Mouse (Mus musculus) lung, adult 2 months (tissue): ENCODE measurements around the gene Dusp14. TPM values are rescaled to one million over a fixed set of nuclear protein-coding genes. Genes with fewer than 3 reads are reported as not detected.
A peak's percentile ranks its signal among the peaks of the same experiment; 100 is the strongest.

Experiments
- DNase-seq: peaks from one replicate; pipeline ENCODE4 v3.0.0; 2022
- H3K4me1 ChIP-seq: fragments of 200-500 bp; 2 replicates; pipeline ENCODE4 v1.6.1; 2011; ENCODE audit warnings: low read length; ENCODE audit not compliant: control insufficient read depth, insufficient read depth
- H3K4me3 ChIP-seq: fragments of 200-500 bp; replicated peaks from 2 replicates; pipeline ENCODE3; 2011; ENCODE audit warnings: low read depth, mild to moderate bottlenecking, control low read depth, low read length; ENCODE audit errors: extremely low read depth
- CTCF ChIP-seq: fragments of 200-500 bp; IDR thresholded peaks from 2 replicates; pipeline ENCODE4 v1.5.1; 2011; ENCODE audit warnings: mild to moderate bottlenecking, low read length, control low read depth; ENCODE audit not compliant: insufficient read depth
- POLR2A ChIP-seq: fragments of 200-500 bp; IDR thresholded peaks from 2 replicates; pipeline ENCODE4 v1.6.1; 2011; ENCODE audit warnings: low read depth, mild to moderate bottlenecking, control low read depth, low read length, borderline replicate concordance; ENCODE audit errors: extremely low read depth
- WGBS: fragments of 180-500 bp; shearing (Covaris S2); methylation state at CpG from one replicate; pipeline ENCODE4 v1.1.7; 2018; 5-methylcytosine and 5-hydroxymethylcytosine counted together
- polyA plus RNA-seq: library from polyadenylated mRNA; depleted of rRNA; stranded (reverse); fragments of >200 nt; gene quantifications from 2 replicates; pipeline ENCODE4 v1.2.3, GENCODE M21; 2012

Dusp14 gene
- polyA plus RNA-seq, 1 experiment = 122 TPM

- Histone ChIP-seq H3K4me3 (no peak overlapping the region), H3K4me1 (no peaks in the 10 kb centered on the region)
- 94% methylated on average over 5 of the region's 5 CpGs for WGBS
- DNase-seq = no peak
- TF ChIP-seq POLR2A (no peak), CTCF (no peak)
These were observed 12.8 kb upstream of the Dusp14 start for GRCm38 (mm10) chr11:84081901-84082300.

- TF ChIP-seq CTCF = no peak
- no peak for TF ChIP-seq POLR2A
- Histone ChIP-seq H3K4me1 (no peaks in the 10 kb centered on the region), H3K4me3 (no peak overlapping the region)
- WGBS = 74% methylated on average over 3 of the region's 3 CpGs
- DNase-seq = no peak
These were observed 11.3 kb upstream of the Dusp14 start for GRCm38 (mm10) chr11:84080327-84080726.

GRCm38 (mm10) chr11:84079887-84080286, 10.8 kb upstream of the Dusp14 start:
- no peak for TF ChIP-seq POLR2A
- TF ChIP-seq CTCF = no peak
- H3K4me1 ChIP-seq = no peaks in the 10 kb centered on the region
- 50% methylated on average over 4 of the region's 4 CpGs for WGBS
- DNase-seq = peak; percentile 37
- no peak overlapping the region for H3K4me3 ChIP-seq

GRCm38 (mm10) chr11:84079361-84079760, 10.3 kb upstream of the Dusp14 start:
- Histone ChIP-seq H3K4me1 (no peaks in the 10 kb centered on the region), H3K4me3 (no peak overlapping the region)
- no peak for TF ChIP-seq POLR2A
- no peak for TF ChIP-seq CTCF
- no peak for DNase-seq
- 69% methylated on average over 11 of the region's 11 CpGs for WGBS

GRCm38 (mm10) chr11:84078601-84079000, 9.5 kb upstream of the Dusp14 start:
- TF ChIP-seq POLR2A (no peak), CTCF (no peak)
- 73% methylated on average over 9 of the region's 9 CpGs for WGBS
- H3K4me3 ChIP-seq = no peak overlapping the region
- peaks cover 4% of the 10 kb centered on the region for H3K4me1 ChIP-seq
- no peak for DNase-seq

GRCm38 (mm10) chr11:84077008-84077407, 7.9 kb upstream of the Dusp14 start:
- 57% methylated on average over 2 of the region's 2 CpGs for WGBS
- H3K4me3 ChIP-seq = no peak overlapping the region
- DNase-seq = no peak
- TF ChIP-seq POLR2A (no peak), CTCF (no peak)
- H3K4me1 ChIP-seq = peaks cover 6% of the 10 kb centered on the region

GRCm38 (mm10) chr11:84073816-84074764, 5.0 kb upstream of the Dusp14 start:
- TF ChIP-seq POLR2A = no peak
- TF ChIP-seq CTCF = no peak
- DNase-seq = peak; percentile 53
- no peak overlapping the region for H3K4me3 ChIP-seq
- 47% methylated on average over 7 of the region's 7 CpGs for WGBS
- peaks cover 6% of the 10 kb centered on the region for H3K4me1 ChIP-seq

GRCm38 (mm10) chr11:84072904-84073651, 4.0 kb upstream of the Dusp14 start:
- TF ChIP-seq POLR2A = no peak
- TF ChIP-seq CTCF = no peak
- no peak for DNase-seq
- Histone ChIP-seq H3K4me3 (no peak overlapping the region), H3K4me1 (peaks cover 6% of the 10 kb centered on the region)
- WGBS = 40% methylated on average over 9 of the region's 9 CpGs

GRCm38 (mm10) chr11:84068191-84069033, 649 bp downstream of the Dusp14 start:
- TF ChIP-seq POLR2A (0 out of 2 replicates have a peak, but pooled peaks have one; percentile 13), CTCF (no peak)
- H3K4me3 ChIP-seq = peak overlapping the region; percentile 82
- DNase-seq = peak; percentile 75
- H3K4me1 ChIP-seq = peaks cover 3% of the 10 kb centered on the region; the same call in 1 of the 2 replicates
- 2% methylated on average over 63 of the region's 63 CpGs for WGBS
